Mouse (Mus musculus) CH12.LX (cell line): ENCODE measurements around the gene Ndufb4. TPM values are rescaled to one million over a fixed set of nuclear protein-coding genes. Genes with fewer than 3 reads are reported as not detected.
A peak's percentile ranks its signal among the peaks of the same experiment; 100 is the strongest.
"Not testable (repeated sequence)": the region's sequence is repeated elsewhere in the genome, so short reads cannot be mapped to it uniquely, and the experiment has no call there.

Experiments
- DNase-seq: peaks from one replicate; pipeline ENCODE4 v3.0.0-alpha.2; 2013; ENCODE audit errors: extremely low read depth
- H3K27ac ChIP-seq: 2 replicates; pipeline ENCODE4 v1.5.1; 2012; ENCODE audit warnings: low read depth, mild to moderate bottlenecking, control low read depth, moderate library complexity; ENCODE audit not compliant: insufficient read depth
- H3K27me3 ChIP-seq: replicated peaks from 2 replicates; pipeline ENCODE3; 2012; ENCODE audit warnings: inconsistent platforms
- H3K36me3 ChIP-seq, 2 experiments: replicated peaks in 1 of 2; 2 replicates each; pipeline versions ENCODE3 to v1.6.1; 2012; ENCODE audit warnings: inconsistent platforms in 1 of 2, low read length in 1 of 2, mild to moderate bottlenecking in 1 of 2, mixed read lengths in 1 of 2, moderate library complexity in 1 of 2; ENCODE audit not compliant: control insufficient read depth in 1 of 2, insufficient read depth in 1 of 2
- H3K4me1 ChIP-seq, 2 experiments: 2 replicates each; pipeline ENCODE4 v1.6.1; 2012; ENCODE audit warnings: inconsistent platforms in 1 of 2, moderate library complexity in 1 of 2; ENCODE audit not compliant: insufficient read depth in 2 of 2, control insufficient read depth in 1 of 2
- H3K4me2 ChIP-seq: 2 replicates; pipeline ENCODE4 v1.6.1; 2012; ENCODE audit warnings: low read depth, mild to moderate bottlenecking, control low read depth; ENCODE audit not compliant: poor library complexity, insufficient read depth, severe bottlenecking
- H3K4me3 ChIP-seq, 3 experiments: fragments of 150-350 bp in 1 of 3; sonication (generic) in 1 of 3; replicated peaks in 1 of 3; 2 replicates each; pipeline versions ENCODE3 to v1.5.1; 2011 to 2012; ENCODE audit warnings: low read depth in 2 of 3, low read length in 2 of 3, mild to moderate bottlenecking in 2 of 3, moderate library complexity in 2 of 3, control low read depth in 1 of 3, improper control_type of control experiment in 1 of 3, inconsistent platforms in 1 of 3, mixed read lengths in 1 of 3; ENCODE audit not compliant: poor library complexity in 1 of 3
- H3K79me2 ChIP-seq: replicated peaks from 2 replicates; pipeline ENCODE4 v1.6.1; 2012; ENCODE audit warnings: mild to moderate bottlenecking, moderate library complexity; ENCODE audit not compliant: control insufficient read depth, poor library complexity, insufficient read depth, severe bottlenecking; ENCODE audit errors: extremely low read depth
- H3K9ac ChIP-seq: 2 replicates; pipeline ENCODE4 v1.6.1; 2012; ENCODE audit warnings: low read depth, mild to moderate bottlenecking, control low read depth, moderate library complexity; ENCODE audit not compliant: insufficient read depth
- H3K9me3 ChIP-seq: replicated peaks from 2 replicates; pipeline ENCODE3; 2012; ENCODE audit warnings: low read length, inconsistent platforms, mixed read lengths
- BHLHE40 ChIP-seq: IDR thresholded peaks from 2 replicates; pipeline ENCODE4 v1.6.1; 2011; ENCODE audit warnings: mild to moderate bottlenecking, low read depth, low read length, improper control_type of control experiment
- CHD2 ChIP-seq: IDR thresholded peaks from 2 replicates; pipeline ENCODE4 v1.6.1; 2011; ENCODE audit warnings: low read length, improper control_type of control experiment
- CTCF ChIP-seq, 2 experiments: IDR thresholded peaks in 1 of 2; conservative IDR thresholded peaks in 1 of 2; 2 replicates each; pipeline ENCODE4 v1.5.1; 2011 to 2012; ENCODE audit warnings: low read depth in 2 of 2, low read length in 2 of 2, improper control_type of control experiment in 1 of 2, inconsistent platforms in 1 of 2, mild to moderate bottlenecking in 1 of 2, moderate library complexity in 1 of 2
- EP300 ChIP-seq: IDR thresholded peaks from 2 replicates; pipeline ENCODE4 v1.6.1; 2011; ENCODE audit warnings: low read length, improper control_type of control experiment
- ETS1 ChIP-seq: conservative IDR thresholded peaks from 2 replicates; pipeline ENCODE4 v1.6.1; 2012; ENCODE audit warnings: low read depth, mild to moderate bottlenecking, inconsistent platforms, low read length, improper control_type of control experiment, moderate library complexity
- IRF4 ChIP-seq: IDR thresholded peaks from 2 replicates; pipeline ENCODE4 v1.6.1; 2014; ENCODE audit warnings: low read depth, mild to moderate bottlenecking, inconsistent platforms, low read length, improper control_type of control experiment
- KAT2A ChIP-seq: IDR thresholded peaks from 2 replicates; pipeline ENCODE4 v1.6.1; 2012; ENCODE audit warnings: low read length, improper control_type of control experiment, inconsistent platforms; ENCODE audit not compliant: insufficient replicate concordance
- MAX ChIP-seq: IDR thresholded peaks from 2 replicates; pipeline ENCODE4 v1.6.1; 2011; ENCODE audit warnings: low read length, improper control_type of control experiment
- NRF1 ChIP-seq: IDR thresholded peaks from 2 replicates; pipeline ENCODE4 v1.6.1; 2014; ENCODE audit warnings: low read depth, mild to moderate bottlenecking, inconsistent platforms, low read length, improper control_type of control experiment, moderate library complexity
- USF1 ChIP-seq: IDR thresholded peaks from 2 replicates; pipeline ENCODE4 v1.6.1; 2014; ENCODE audit warnings: low read depth, mild to moderate bottlenecking, inconsistent platforms, low read length, improper control_type of control experiment
- dilution Hi-C: fragments of 300-500 bp; cut with MboI; formaldehyde crosslinking; loops from 2 replicates; pipeline ENCODE4 v1.14.3; 2020; ENCODE audit warnings: low sequenced_read_pairs; ENCODE audit not compliant: extremely low pct_unique_long_range_greater_than_20kb, extremely low pct_ligation_motif_present
- in situ Hi-C: fragments of 300-500 bp; cut with MboI; formaldehyde crosslinking; loops from 3 replicates; pipeline ENCODE4 v1.14.3; 2019; ENCODE audit warnings: low sequenced_read_pairs, low pct_ligation_motif_present, low pct_unique_long_range_greater_than_20kb, mixed read lengths
- polyA plus RNA-seq: library from polyadenylated mRNA; unstranded; fragments of >175 nt; gene quantifications from 2 replicates; pipeline ENCODE4 v1.2.1, GENCODE M21; 2012; ENCODE audit warnings: low read depth; ENCODE audit not compliant: insufficient read length
- total RNA-seq, 2 experiments: library from RNA; depleted of rRNA; stranded (reverse); fragments of 300-350 nt in 1 of 2; fragments of >200 nt in 1 of 2; gene quantifications; 2 replicates each; pipeline ENCODE4 v1.2.3; 2012 to 2014

Gene Ndufb4
- total and polyA plus RNA-seq, 3 experiments, result 51.8 to 97.4 (median 70.7) TPM

- peak; percentile 4; the same call in 1 of the 2 replicates for TF ChIP-seq IRF4
These were observed at the start of gene Ndufb4 (continued) for GRCm38 (mm10) chr16:37653731-37654657.

DNA sequence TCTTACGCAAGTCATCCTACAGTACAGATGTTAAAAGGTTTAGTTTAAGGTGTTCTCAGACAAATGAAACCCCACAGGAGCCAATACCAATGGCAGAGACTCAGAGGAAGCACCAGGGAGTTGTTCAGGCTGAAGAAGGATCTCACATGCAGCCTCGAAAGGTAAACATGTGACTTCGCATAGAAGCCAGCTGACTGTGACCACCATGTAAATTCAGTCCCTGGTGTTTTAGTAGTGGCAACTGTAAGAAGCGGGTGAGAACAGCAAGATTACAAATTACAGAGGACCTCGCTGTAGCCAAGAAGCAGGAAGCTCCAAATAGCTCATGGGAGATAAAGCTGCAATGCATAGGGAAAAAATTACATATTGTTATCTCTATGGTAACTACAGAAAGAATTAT lies 49.6 kb upstream of the Ndufb4 start:
- dilution Hi-C loops, result no loop called here
- TF ChIP-seq MAX (peak; percentile 77), CHD2 (no peak), KAT2A (0 out of 2 replicates have a peak, but pooled peaks have one; percentile 39), USF1 (peak; percentile 12; the same call in 1 of the 2 replicates), BHLHE40 (peak; percentile 80), ETS1 (peak; percentile 65), EP300 (no peak)
- peaks cover 3% of the 10 kb centered on the region for H3K9me3 ChIP-seq
- no peaks in the 10 kb centered on the region for H3K27me3 ChIP-seq
- no peaks in the 10 kb centered on the region for H3K79me2 ChIP-seq
- in situ Hi-C loops, result no loop called here
- peaks cover 2 to 20% of the 10 kb centered on the region in 2 experiments; a peak in 3 of 4 replicates for H3K4me1 ChIP-seq
- H3K9ac ChIP-seq, result no peak overlapping the region
- no peak overlapping the region for H3K27ac ChIP-seq
- H3K36me3 ChIP-seq, result no peaks in the 10 kb centered on the region
- peak; percentile 58 for DNase-seq
- H3K4me3 ChIP-seq, result no peak overlapping the region
- no peak overlapping the region for H3K4me2 ChIP-seq

- H3K27ac ChIP-seq, dilution Hi-C loops, H3K4me2 ChIP-seq, DNase-seq, H3K9ac ChIP-seq, in situ Hi-C loops, H3K9me3 ChIP-seq, H3K79me2 ChIP-seq, H3K4me3 ChIP-seq, H3K36me3 ChIP-seq, H3K27me3 ChIP-seq: not testable (repeated sequence)
- peaks cover 2 to 19% of the 10 kb centered on the region in 2 experiments; a peak in 3 of 4 replicates for H3K4me1 ChIP-seq
These were observed 45.8 kb upstream of the Ndufb4 start for GRCm38 (mm10) chr16:37700071-37700470.

GRCm38 (mm10) chr16:37698767-37699166 lies 44.5 kb upstream of the Ndufb4 start:
- H3K9ac ChIP-seq, result no peak overlapping the region
- no peak overlapping the region for H3K4me3 ChIP-seq
- in situ Hi-C loops, result loop anchor here (10.0 to 25.0 kb wide), 3 partner anchors 246 to 586 kb away; no protein-coding TSS in a partner anchor
- no peak overlapping the region for H3K27ac ChIP-seq
- no peak overlapping the region for H3K4me2 ChIP-seq
- peak; percentile 10 to 35; a peak in 2 of 4 replicates for TF ChIP-seq CTCF (conservative IDR thresholded peaks at IDR 0.05 in 1 of 2, IDR thresholded peaks at IDR 0.05 in 1 of 2; ENCODE audit: low read depth in 2 of 2, low read length in 2 of 2)
- no peak for TF ChIP-seq NRF1
- H3K4me1 ChIP-seq, result peaks cover 2 to 6% of the 10 kb centered on the region in 2 experiments; a peak in 3 of 4 replicates
- H3K9me3 ChIP-seq, result peaks cover 5% of the 10 kb centered on the region
- no peaks in the 10 kb centered on the region for H3K79me2 ChIP-seq
- DNase-seq, result no peak
- no peaks in the 10 kb centered on the region for H3K36me3 ChIP-seq
- H3K27me3 ChIP-seq, result no peaks in the 10 kb centered on the region
- dilution Hi-C loops, result no loop called here
